Mouse (Mus musculus): ENCODE results near the gene Akr7a5. TPM values are rescaled to one million over a fixed set of nuclear protein-coding genes. Genes with fewer than 3 reads are reported as not detected.

Gene Akr7a5
- total and polyA plus RNA-seq, 2 experiments from 2014 or later, result 41.1 to 60.6 TPM

GRCm38 (mm10) chr4:139298671-139299366, 11.7 kb upstream of the Akr7a5 start:
- WGBS, result 81% methylated on average over 12 of the region's 12 CpGs
- Histone ChIP-seq H3K4me2 (ENCODE audit: low read depth) (no peak overlapping the region), H3K27me3 (ENCODE audit: insufficient read depth, low read length) (no peaks in the 10 kb centered on the region), H3K9ac (no peak overlapping the region), H3K9me3 (ENCODE audit: low read length) (no peaks in the 10 kb centered on the region), H3K36me3 (ENCODE audit: insufficient read depth) (peaks cover 51% of the 10 kb centered on the region), H3K4me3 (ENCODE audit: low read depth, low read length) (no peak overlapping the region), H3K27ac (ENCODE audit: low read depth, low read length) (no peak overlapping the region), H3K4me1 (ENCODE audit: insufficient read depth) (no peaks in the 10 kb centered on the region)
- DNase-seq, result no peak
- TF ChIP-seq CTCF (IDR thresholded peaks at IDR 0.05; ENCODE audit: low read depth), result no peak
- ATAC-seq, result no peak

- TF ChIP-seq CTCF (IDR thresholded peaks at IDR 0.05; ENCODE audit: low read depth), result no peak
- H3K27ac ChIP-seq (ENCODE audit: low read depth, low read length), result no peak overlapping the region
- H3K9me3 ChIP-seq (ENCODE audit: low read length), result no peaks in the 10 kb centered on the region
- H3K9ac ChIP-seq, result no peak overlapping the region
- H3K27me3 ChIP-seq (ENCODE audit: insufficient read depth, low read length), result no peaks in the 10 kb centered on the region
- no peak overlapping the region for H3K4me3 ChIP-seq (ENCODE audit: low read depth, low read length)
- no peaks in the 10 kb centered on the region for H3K4me1 ChIP-seq (ENCODE audit: insufficient read depth)
- peaks cover 56% of the 10 kb centered on the region for H3K36me3 ChIP-seq (ENCODE audit: insufficient read depth)
- 89% methylated on average over 8 of the region's 8 CpGs for WGBS
- ATAC-seq (no peak), DNase-seq (no peak)
- H3K4me2 ChIP-seq (ENCODE audit: low read depth), result no peak overlapping the region
Measured at GRCm38 (mm10) chr4:139301780-139302179, 8.8 kb upstream of the Akr7a5 start.

- H3K9ac ChIP-seq, result no peak overlapping the region
- WGBS, result 63% methylated on average over 5 of the region's 5 CpGs
- H3K9me3 ChIP-seq (ENCODE audit: low read length), result no peaks in the 10 kb centered on the region
- no peak for DNase-seq
- no peak overlapping the region for H3K4me3 ChIP-seq (ENCODE audit: low read depth, low read length)
- no peak overlapping the region for H3K4me2 ChIP-seq (ENCODE audit: low read depth)
- H3K36me3 ChIP-seq (ENCODE audit: insufficient read depth), result peaks cover 56% of the 10 kb centered on the region
- H3K27me3 ChIP-seq (ENCODE audit: insufficient read depth, low read length), result no peaks in the 10 kb centered on the region
- no peak for TF ChIP-seq CTCF (IDR thresholded peaks at IDR 0.05; ENCODE audit: low read depth)
- ATAC-seq, result no peak
- H3K27ac ChIP-seq (ENCODE audit: low read depth, low read length), result no peak overlapping the region
- H3K4me1 ChIP-seq (ENCODE audit: insufficient read depth), result no peaks in the 10 kb centered on the region
Measured at GRCm38 (mm10) chr4:139302241-139302640, 8.3 kb upstream of the Akr7a5 start.

GRCm38 (mm10) chr4:139305521-139305920, 5.0 kb upstream of the Akr7a5 start:
- Histone ChIP-seq H3K36me3 (ENCODE audit: insufficient read depth) (peaks cover 28% of the 10 kb centered on the region), H3K4me3 (ENCODE audit: low read depth, low read length) (no peak overlapping the region), H3K27me3 (ENCODE audit: insufficient read depth, low read length) (no peaks in the 10 kb centered on the region), H3K4me2 (ENCODE audit: low read depth) (no peak overlapping the region), H3K4me1 (ENCODE audit: insufficient read depth) (peaks cover 12% of the 10 kb centered on the region; the same call in 1 of the 2 replicates), H3K9me3 (ENCODE audit: low read length) (no peaks in the 10 kb centered on the region), H3K9ac (no peak overlapping the region), H3K27ac (ENCODE audit: low read depth, low read length) (no peak overlapping the region)
- ATAC-seq (no peak), DNase-seq (no peak)
- WGBS, result 92% methylated on average over 3 of the region's 3 CpGs
- TF ChIP-seq CTCF (IDR thresholded peaks at IDR 0.05; ENCODE audit: low read depth), result no peak

GRCm38 (mm10) chr4:139307916-139308315, 2.6 kb upstream of the Akr7a5 start:
- Histone ChIP-seq H3K9ac (no peak overlapping the region), H3K36me3 (ENCODE audit: insufficient read depth) (peaks cover 6% of the 10 kb centered on the region), H3K4me2 (ENCODE audit: low read depth) (no peak overlapping the region), H3K27me3 (ENCODE audit: insufficient read depth, low read length) (no peaks in the 10 kb centered on the region), H3K9me3 (ENCODE audit: low read length) (no peaks in the 10 kb centered on the region), H3K27ac (ENCODE audit: low read depth, low read length) (no peak overlapping the region), H3K4me1 (ENCODE audit: insufficient read depth) (peaks cover 19% of the 10 kb centered on the region; the same call in 1 of the 2 replicates), H3K4me3 (ENCODE audit: low read depth, low read length) (no peak overlapping the region)
- ATAC-seq, result no peak
- TF ChIP-seq CTCF (IDR thresholded peaks at IDR 0.05; ENCODE audit: low read depth), result no peak
- DNase-seq, result no peak
- 85% methylated on average over 5 of the region's 5 CpGs for WGBS

GRCm38 (mm10) chr4:139309651-139310050, 893 bp upstream of the Akr7a5 start:
- Histone ChIP-seq H3K4me3 (ENCODE audit: low read depth, low read length) (peak overlapping the region; percentile 93), H3K4me1 (ENCODE audit: insufficient read depth) (peaks cover 19% of the 10 kb centered on the region; the same call in 1 of the 2 replicates), H3K36me3 (ENCODE audit: insufficient read depth) (peaks cover 12% of the 10 kb centered on the region), H3K27me3 (ENCODE audit: insufficient read depth, low read length) (no peaks in the 10 kb centered on the region), H3K27ac (ENCODE audit: low read depth, low read length) (no peak overlapping the region), H3K9me3 (ENCODE audit: low read length) (no peaks in the 10 kb centered on the region), H3K4me2 (ENCODE audit: low read depth) (peak overlapping the region; percentile 92), H3K9ac (peak overlapping the region; percentile 79)
- DNase-seq (no peak), ATAC-seq (no peak)
- WGBS, result 24% methylated on average over 6 of the region's 6 CpGs
- TF ChIP-seq CTCF (IDR thresholded peaks at IDR 0.05; ENCODE audit: low read depth), result peak; percentile 22; the same call in 1 of the 2 replicates

- Histone ChIP-seq H3K27me3 (ENCODE audit: insufficient read depth, low read length) (no peaks in the 10 kb centered on the region), H3K36me3 (ENCODE audit: insufficient read depth) (peaks cover 23% of the 10 kb centered on the region), H3K9ac (peak overlapping the region; percentile 79), H3K4me3 (ENCODE audit: low read depth, low read length) (peak overlapping the region; percentile 93), H3K27ac (ENCODE audit: low read depth, low read length) (peak overlapping the region; percentile 72), H3K4me1 (ENCODE audit: insufficient read depth) (peaks cover 19% of the 10 kb centered on the region; the same call in 1 of the 2 replicates), H3K4me2 (ENCODE audit: low read depth) (peak overlapping the region; percentile 92), H3K9me3 (ENCODE audit: low read length) (no peaks in the 10 kb centered on the region)
- 2% methylated on average over 53 of the region's 53 CpGs for WGBS
- peak; percentile 59 for ATAC-seq
- no peak; the same call in 1 of the 2 replicates for TF ChIP-seq CTCF (IDR thresholded peaks at IDR 0.05; ENCODE audit: low read depth)
- no peak for DNase-seq
Measured at GRCm38 (mm10) chr4:139310899-139311701, 556 bp downstream of the Akr7a5 start.
